Mouse (Mus musculus): ENCODE measurements around the gene Klk1b4. TPM values are rescaled to one million over a fixed set of nuclear protein-coding genes. Genes with fewer than 3 reads are reported as not detected.
"Not testable (repeated sequence)": the region's sequence is repeated elsewhere in the genome, so short reads cannot be mapped to it uniquely, and the experiment has no call there.

The Klk1b4 gene
- polyA plus RNA-seq, 1 experiment from 2014 or later: not detected

GRCm38 (mm10) chr7:44240712-44241111 lies 33.5 kb downstream of the Klk1b4 start:
- no peak for ATAC-seq (ENCODE audit: low FRiP score, low read depth)
- peaks cover 5% of the 10 kb centered on the region for H3K4me1 ChIP-seq (replicated peaks)
- no peaks in the 10 kb centered on the region for H3K36me3 ChIP-seq
- no peak overlapping the region for H3K4me2 ChIP-seq
- no peak overlapping the region for H3K27ac ChIP-seq (replicated peaks)
- H3K27me3 ChIP-seq: no peaks in the 10 kb centered on the region
- no peaks in the 10 kb centered on the region for H3K9me3 ChIP-seq
- WGBS: 75% methylated on average over 1 of the region's 1 CpGs
- no peak overlapping the region for H3K4me3 ChIP-seq
- H3K9ac ChIP-seq: no peak overlapping the region

GRCm38 (mm10) chr7:44241163-44241562 lies 33.9 kb downstream of the Klk1b4 start:
- H3K4me1 ChIP-seq (replicated peaks): peaks cover 6% of the 10 kb centered on the region
- H3K27me3 ChIP-seq: no peaks in the 10 kb centered on the region
- H3K36me3 ChIP-seq: no peaks in the 10 kb centered on the region
- no peak for ATAC-seq (ENCODE audit: low FRiP score, low read depth)
- H3K27ac ChIP-seq (replicated peaks): no peak overlapping the region
- H3K4me2 ChIP-seq: no peak overlapping the region
- 84% methylated on average over 2 of the region's 2 CpGs for WGBS
- H3K9ac ChIP-seq: no peak overlapping the region
- H3K9me3 ChIP-seq: no peaks in the 10 kb centered on the region
- H3K4me3 ChIP-seq: no peak overlapping the region

- H3K4me3 ChIP-seq: no peak overlapping the region
- peaks cover 22% of the 10 kb centered on the region for H3K4me1 ChIP-seq (replicated peaks)
- 71% methylated on average over 1 of the region's 1 CpGs for WGBS
- H3K27ac ChIP-seq (replicated peaks): no peak overlapping the region
- peaks cover 10% of the 10 kb centered on the region for H3K36me3 ChIP-seq
- H3K27me3 ChIP-seq: no peaks in the 10 kb centered on the region
- H3K4me2 ChIP-seq: no peak overlapping the region
- no peak for ATAC-seq (ENCODE audit: low FRiP score, low read depth)
- H3K9me3 ChIP-seq: no peaks in the 10 kb centered on the region
- H3K9ac ChIP-seq: no peak overlapping the region
These were observed 36.8 kb downstream of the Klk1b4 start for GRCm38 (mm10) chr7:44244080-44244479.

GRCm38 (mm10) chr7:44246055-44246983 lies 39.1 kb downstream of the Klk1b4 start, which contains the start of the genes 1700028J19Rik and 2410002F23Rik:
TSS of gene 1700028J19Rik (minus strand) at chr7:44246695.
TSS of gene 2410002F23Rik (plus strand) at chr7:44246722.
- Histone ChIP-seq H3K9ac (peak within 1 kb of the TSS; percentile 83), H3K4me1 (replicated peaks) (peaks cover 32% of the 10 kb centered on the region), H3K27me3 (no peaks in the 10 kb centered on the region), H3K4me2 (peak within 1 kb of the TSS; percentile 70), H3K4me3 (peak within 1 kb of the TSS; percentile 69), H3K27ac (replicated peaks) (peak within 1 kb of the TSS; percentile 94), H3K36me3 (peaks cover 30% of the 10 kb centered on the region), H3K9me3 (no peaks in the 10 kb centered on the region)
- peak; percentile 87 for ATAC-seq (ENCODE audit: low FRiP score, low read depth)
- under 1% methylated on average over 62 of the region's 62 CpGs for WGBS

- peak; percentile 32 for ATAC-seq (ENCODE audit: low FRiP score, low read depth)
These were observed 39.8 kb downstream of the Klk1b4 start for GRCm38 (mm10) chr7:44246984-44247470.

GRCm38 (mm10) chr7:44247971-44248370 lies 40.7 kb downstream of the Klk1b4 start:
- Histone ChIP-seq H3K9ac (peak overlapping the region; percentile 83), H3K36me3 (peaks cover 40% of the 10 kb centered on the region), H3K4me1 (replicated peaks) (peaks cover 38% of the 10 kb centered on the region), H3K4me3 (peak overlapping the region; percentile 69), H3K27me3 (no peaks in the 10 kb centered on the region), H3K4me2 (peak overlapping the region; percentile 70), H3K9me3 (no peaks in the 10 kb centered on the region), H3K27ac (replicated peaks) (peak overlapping the region; percentile 94; the same call in 1 of the 2 replicates)
- ATAC-seq (ENCODE audit: low FRiP score, low read depth): no peak
- WGBS: 94% methylated on average over 2 of the region's 2 CpGs

More at GRCm38 (mm10) chr7:44246984-44247470, 39.8 kb downstream of the Klk1b4 start:
- H3K27me3 ChIP-seq: no peaks in the 10 kb centered on the region
- peaks cover 32% of the 10 kb centered on the region for H3K4me1 ChIP-seq (replicated peaks)
- H3K9me3 ChIP-seq: no peaks in the 10 kb centered on the region
- H3K36me3 ChIP-seq: peaks cover 30% of the 10 kb centered on the region
- WGBS: under 1% methylated on average over 23 of the region's 23 CpGs
- peak overlapping the region; percentile 83 for H3K9ac ChIP-seq
- peak overlapping the region; percentile 94 for H3K27ac ChIP-seq (replicated peaks)
- H3K4me2 ChIP-seq: peak overlapping the region; percentile 70
- H3K4me3 ChIP-seq: peak overlapping the region; percentile 69

GRCm38 (mm10) chr7:44249248-44249647 lies 42.0 kb downstream of the Klk1b4 start:
- no peak overlapping the region for H3K4me2 ChIP-seq
- H3K9ac ChIP-seq: no peak overlapping the region
- no peaks in the 10 kb centered on the region for H3K27me3 ChIP-seq
- H3K27ac ChIP-seq (replicated peaks): no peak overlapping the region
- H3K9me3 ChIP-seq: no peaks in the 10 kb centered on the region
- peaks cover 41% of the 10 kb centered on the region for H3K36me3 ChIP-seq
- ATAC-seq (ENCODE audit: low FRiP score, low read depth): no peak
- no peak overlapping the region for H3K4me3 ChIP-seq
- WGBS: 95% methylated on average over 4 of the region's 4 CpGs
- peaks cover 38% of the 10 kb centered on the region for H3K4me1 ChIP-seq (replicated peaks)

GRCm38 (mm10) chr7:44250732-44251275 lies 43.6 kb downstream of the Klk1b4 start:
- H3K27me3 ChIP-seq; H3K27ac ChIP-seq (replicated peaks); H3K4me2 ChIP-seq; H3K4me3 ChIP-seq; ATAC-seq (ENCODE audit: low FRiP score, low read depth); H3K9me3 ChIP-seq; H3K9ac ChIP-seq: not testable (repeated sequence)
- H3K36me3 ChIP-seq: peaks cover 41% of the 10 kb centered on the region
- H3K4me1 ChIP-seq (replicated peaks): peaks cover 32% of the 10 kb centered on the region
- WGBS: 91% methylated on average over 17 of the region's 17 CpGs

- H3K4me1 ChIP-seq (replicated peaks): peaks cover 24% of the 10 kb centered on the region
- no peak overlapping the region for H3K27ac ChIP-seq (replicated peaks)
- ATAC-seq (ENCODE audit: low FRiP score, low read depth): no peak
- no peaks in the 10 kb centered on the region for H3K27me3 ChIP-seq
- no peaks in the 10 kb centered on the region for H3K9me3 ChIP-seq
- H3K4me3 ChIP-seq: no peak overlapping the region
- H3K9ac ChIP-seq: no peak overlapping the region
- WGBS: 67% methylated on average over 15 of the region's 15 CpGs
- no peak overlapping the region for H3K4me2 ChIP-seq
- peaks cover 40% of the 10 kb centered on the region for H3K36me3 ChIP-seq
These were observed 45.9 kb downstream of the Klk1b4 start for GRCm38 (mm10) chr7:44253023-44253616.

GRCm38 (mm10) chr7:44254930-44255329 lies 47.7 kb downstream of the Klk1b4 start:
- no peak overlapping the region for H3K9ac ChIP-seq
- H3K36me3 ChIP-seq: peaks cover 22% of the 10 kb centered on the region
- H3K4me1 ChIP-seq (replicated peaks): peaks cover 7% of the 10 kb centered on the region
- no peaks in the 10 kb centered on the region for H3K27me3 ChIP-seq
- H3K4me2 ChIP-seq: no peak overlapping the region
- no peak overlapping the region for H3K4me3 ChIP-seq
- 82% methylated on average over 6 of the region's 6 CpGs for WGBS
- no peak for ATAC-seq (ENCODE audit: low FRiP score, low read depth)
- no peak overlapping the region for H3K27ac ChIP-seq (replicated peaks)
- H3K9me3 ChIP-seq: no peaks in the 10 kb centered on the region

- Histone ChIP-seq H3K36me3 (peaks cover 9% of the 10 kb centered on the region), H3K4me1 (replicated peaks) (0 out of 2 replicates have a peak, but pooled peaks cover 4% of the 10 kb centered on the region), H3K4me3 (no peak within 1 kb of the TSS), H3K27ac (replicated peaks) (no peak within 1 kb of the TSS), H3K9me3 (no peaks in the 10 kb centered on the region), H3K27me3 (0 out of 2 replicates have a peak, but pooled peaks cover 4% of the 10 kb centered on the region), H3K4me2 (no peak within 1 kb of the TSS), H3K9ac (no peak within 1 kb of the TSS)
- 80% methylated on average over 4 of the region's 4 CpGs for WGBS
- no peak for ATAC-seq (ENCODE audit: low FRiP score, low read depth)
These were observed 50.0 kb downstream of the Klk1b4 start, which contains the start of gene Acp4 for GRCm38 (mm10) chr7:44257278-44257677. TSS of gene Acp4 (minus strand) at chr7:44257378.
